Mouse (Mus musculus) kidney, adult 2 months (tissue): Measurements from ENCODE around the gene Shb.

Experiments used
- CTCF ChIP-seq: fragments of 200-500 bp; conservative IDR thresholded peaks from 2 replicates; pipeline ENCODE4 v1.5.1; 2011; ENCODE audit warnings: low read depth, mild to moderate bottlenecking, control low read depth, low read length, moderate library complexity, mixed read lengths; ENCODE audit not compliant: insufficient read depth, insufficient read length
- POLR2A ChIP-seq: fragments of 200-500 bp; IDR thresholded peaks from one replicate; pipeline ENCODE4 v1.6.1; 2011; ENCODE audit warnings: low read depth, low read length, control low read depth

- TF ChIP-seq CTCF = no peak
- TF ChIP-seq POLR2A = no peak
These were observed 24.8 kb downstream of the Shb start for GRCm38 (mm10) chr4:45507476-45507875.
